Mouse (Mus musculus): ENCODE results near the gene Actr6. TPM values are rescaled to one million over a fixed set of nuclear protein-coding genes. Genes with fewer than 3 reads are reported as not detected.

The Actr6 gene
- polyA plus RNA-seq, 1 experiment from 2014 or later: 33.2 TPM

Other genes with a start within 250 kb of the Actr6 start
- gene Nr1h4, start 198.7 kb downstream of the Actr6 start, polyA plus RNA-seq (2014; fragmentation: Nextera tagmentation; extraction: Ambion mirVana): 0.99 and 1.9 TPM in 2 replicates
- 0.13 TPM in 1 of 2 replicates, not detected in the other for gene Slc17a8, start 111.0 kb downstream of the Actr6 start, polyA plus RNA-seq (2014; fragmentation: Nextera tagmentation; extraction: Ambion mirVana)
- 11.7 and 13.3 TPM in 2 replicates for gene Scyl2, start 46.0 kb downstream of the Actr6 start, polyA plus RNA-seq (2014; fragmentation: Nextera tagmentation; extraction: Ambion mirVana)
- gene Uhrf1bp1l, start 12.7 kb upstream of the Actr6 start, polyA plus RNA-seq (2014; fragmentation: Nextera tagmentation; extraction: Ambion mirVana): 24.4 and 26.8 TPM in 2 replicates
- gene Anks1b, start 141.2 kb upstream of the Actr6 start, polyA plus RNA-seq (2014; fragmentation: Nextera tagmentation; extraction: Ambion mirVana): 0.69 and 0.80 TPM in 2 replicates

All from liver, embryonic 11.5 days (tissue).